Mouse (Mus musculus) thymus, postnatal 0 days (tissue): ENCODE measurements around the gene Pitx2. TPM values are rescaled to one million over a fixed set of nuclear protein-coding genes. Genes with fewer than 3 reads are reported as not detected.

ENCODE experiments used
- DNase-seq: peaks from one replicate; pipeline ENCODE4 v3.0.0-alpha.2; 2015; ENCODE audit warnings: low spot score
- polyA plus RNA-seq: library from polyadenylated mRNA; unstranded; fragments of >200 nt; fragmentation: Nextera tagmentation; extraction: Ambion mirVana; gene quantifications from 2 replicates; pipeline ENCODE4 v1.2.1, GENCODE M21; 2015

Pitx2 gene
- polyA plus RNA-seq, 1 experiment from 2014 or later = 0.20 TPM

DNA sequence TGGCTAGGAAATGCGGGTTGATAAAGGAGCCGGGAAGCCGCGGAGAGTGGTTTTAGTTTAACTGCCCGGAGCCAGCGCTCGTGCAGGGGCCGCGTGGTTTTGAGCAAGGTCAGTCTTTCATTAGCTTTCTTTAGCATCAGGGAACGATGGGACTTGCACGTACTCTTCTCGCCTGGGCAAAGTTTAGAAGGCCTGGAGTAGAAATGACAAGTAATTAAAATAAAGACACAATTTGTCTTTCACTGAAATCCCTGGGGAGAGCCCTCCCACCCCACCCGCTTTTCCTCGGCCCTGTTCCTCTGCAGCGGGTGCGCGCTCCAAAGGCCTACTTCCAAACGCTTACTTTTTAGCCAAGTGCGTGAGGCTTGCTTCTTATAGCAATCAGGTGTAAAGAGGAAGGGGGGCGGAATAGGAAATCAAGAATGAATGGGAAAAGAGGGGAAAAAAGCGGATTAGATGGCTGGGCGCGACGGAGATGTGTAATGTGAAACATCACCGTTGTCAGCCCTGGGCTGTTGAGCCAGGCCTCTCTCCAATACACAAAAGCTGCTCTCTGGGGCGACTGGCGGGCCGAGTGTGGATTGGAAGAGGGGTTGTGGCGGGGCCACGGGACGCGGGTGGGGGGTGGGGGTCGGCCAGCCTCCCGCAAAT is 17.4 kb downstream of the Pitx2 start:
- DNase-seq = no peak

DNA sequence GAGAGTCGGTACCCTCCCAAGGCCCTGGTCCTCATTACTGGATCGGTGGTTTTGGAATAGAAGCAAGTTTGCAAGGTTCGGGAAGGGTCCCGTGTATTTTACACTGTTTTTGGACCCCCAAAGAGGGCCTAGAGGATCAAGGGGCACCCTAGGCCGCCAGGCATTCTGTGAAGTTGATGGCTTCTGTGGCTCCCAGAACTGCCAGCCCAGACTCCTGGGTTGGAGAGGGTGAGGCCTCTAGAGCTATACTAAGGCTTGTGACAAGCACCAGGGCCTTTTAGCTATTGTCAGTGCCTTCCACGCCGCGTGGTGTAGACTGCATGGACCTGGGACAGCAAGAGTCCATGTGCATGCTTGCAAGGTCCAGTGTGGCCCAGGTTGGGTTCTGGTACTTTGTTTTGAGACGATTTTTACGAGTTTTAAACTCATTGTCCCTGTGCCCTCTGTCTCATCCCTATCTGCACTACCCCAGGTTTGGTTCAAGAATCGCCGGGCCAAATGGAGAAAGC is 18.2 kb downstream of the Pitx2 start:
- no peak for DNase-seq

DNA sequence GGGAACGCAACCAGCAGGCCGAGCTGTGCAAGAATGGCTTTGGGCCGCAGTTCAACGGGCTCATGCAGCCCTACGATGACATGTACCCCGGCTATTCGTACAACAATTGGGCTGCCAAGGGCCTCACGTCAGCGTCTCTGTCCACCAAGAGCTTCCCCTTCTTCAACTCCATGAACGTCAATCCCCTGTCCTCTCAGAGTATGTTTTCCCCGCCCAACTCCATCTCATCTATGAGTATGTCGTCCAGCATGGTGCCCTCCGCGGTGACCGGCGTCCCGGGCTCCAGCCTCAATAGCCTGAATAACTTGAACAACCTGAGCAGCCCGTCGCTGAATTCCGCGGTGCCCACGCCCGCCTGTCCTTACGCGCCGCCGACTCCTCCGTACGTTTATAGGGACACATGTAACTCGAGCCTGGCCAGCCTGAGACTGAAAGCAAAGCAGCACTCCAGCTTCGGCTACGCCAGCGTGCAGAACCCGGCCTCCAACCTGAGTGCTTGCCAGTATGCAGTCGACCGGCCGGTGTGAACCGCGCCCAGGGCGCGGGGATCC is 18.8 kb downstream of the Pitx2 start:
- no peak for DNase-seq

DNA sequence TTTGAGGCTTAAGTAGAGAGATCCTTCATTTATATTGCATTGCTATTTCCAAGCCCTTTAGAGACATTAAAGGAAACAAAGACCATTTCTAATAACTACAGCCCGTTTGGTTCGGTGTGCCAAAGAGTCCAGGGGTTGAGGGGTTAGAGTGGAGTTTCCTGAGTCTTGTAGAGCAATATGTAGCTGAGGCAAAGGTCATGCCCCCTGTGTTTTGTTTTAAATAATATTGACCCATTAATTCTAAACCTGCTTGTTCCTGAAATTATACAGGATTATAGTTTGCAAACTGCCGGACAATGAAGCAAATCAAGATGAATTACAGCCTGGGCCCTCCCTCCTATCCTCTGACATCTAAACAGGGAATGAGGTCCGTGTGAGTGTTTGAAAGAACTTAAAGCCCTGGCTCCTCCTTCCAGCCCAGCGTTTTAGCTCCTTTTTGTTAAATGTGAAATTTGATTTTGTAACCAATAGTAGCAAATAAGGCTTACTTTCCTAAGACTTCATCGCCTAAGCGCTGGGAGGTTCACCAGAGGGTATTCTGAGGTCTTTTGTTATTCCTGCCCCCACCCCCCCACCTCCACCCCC is 20.5 kb downstream of the Pitx2 start:
- DNase-seq = no peak

DNA sequence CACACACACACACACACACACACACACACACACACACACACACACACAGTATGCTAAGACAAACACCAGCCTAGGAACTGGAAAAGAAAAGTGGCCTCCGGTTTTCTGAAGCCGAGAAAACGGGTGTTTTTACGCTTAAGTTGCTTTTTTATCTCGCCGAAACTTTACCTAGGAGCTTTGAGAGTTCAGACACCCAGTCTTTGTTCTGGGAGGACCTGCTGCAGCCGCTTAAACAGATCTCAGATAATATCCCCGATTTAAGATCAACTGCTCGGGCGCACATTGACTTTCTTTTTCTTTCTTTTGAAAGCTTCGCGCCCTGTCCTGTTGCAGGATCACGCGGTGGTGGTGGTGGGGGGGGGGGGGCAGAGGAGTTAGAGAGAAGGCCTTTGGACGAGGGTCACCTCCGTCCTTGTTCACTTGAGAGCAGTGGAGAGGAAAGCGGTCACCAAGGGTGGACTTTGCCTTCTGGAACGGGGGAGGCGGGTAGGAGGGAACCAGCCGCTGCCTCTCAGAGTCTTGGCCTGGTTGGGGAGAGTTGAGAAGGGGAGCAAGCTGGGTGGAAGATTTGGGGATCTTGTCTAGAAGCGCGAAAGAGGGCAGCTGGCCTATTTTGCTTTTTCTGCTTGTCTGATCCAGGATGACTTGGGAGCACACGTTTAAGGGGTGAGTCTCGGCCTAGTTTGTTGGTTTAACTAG is 21.2 kb downstream of the Pitx2 start:
- DNase-seq = no peak

DNA sequence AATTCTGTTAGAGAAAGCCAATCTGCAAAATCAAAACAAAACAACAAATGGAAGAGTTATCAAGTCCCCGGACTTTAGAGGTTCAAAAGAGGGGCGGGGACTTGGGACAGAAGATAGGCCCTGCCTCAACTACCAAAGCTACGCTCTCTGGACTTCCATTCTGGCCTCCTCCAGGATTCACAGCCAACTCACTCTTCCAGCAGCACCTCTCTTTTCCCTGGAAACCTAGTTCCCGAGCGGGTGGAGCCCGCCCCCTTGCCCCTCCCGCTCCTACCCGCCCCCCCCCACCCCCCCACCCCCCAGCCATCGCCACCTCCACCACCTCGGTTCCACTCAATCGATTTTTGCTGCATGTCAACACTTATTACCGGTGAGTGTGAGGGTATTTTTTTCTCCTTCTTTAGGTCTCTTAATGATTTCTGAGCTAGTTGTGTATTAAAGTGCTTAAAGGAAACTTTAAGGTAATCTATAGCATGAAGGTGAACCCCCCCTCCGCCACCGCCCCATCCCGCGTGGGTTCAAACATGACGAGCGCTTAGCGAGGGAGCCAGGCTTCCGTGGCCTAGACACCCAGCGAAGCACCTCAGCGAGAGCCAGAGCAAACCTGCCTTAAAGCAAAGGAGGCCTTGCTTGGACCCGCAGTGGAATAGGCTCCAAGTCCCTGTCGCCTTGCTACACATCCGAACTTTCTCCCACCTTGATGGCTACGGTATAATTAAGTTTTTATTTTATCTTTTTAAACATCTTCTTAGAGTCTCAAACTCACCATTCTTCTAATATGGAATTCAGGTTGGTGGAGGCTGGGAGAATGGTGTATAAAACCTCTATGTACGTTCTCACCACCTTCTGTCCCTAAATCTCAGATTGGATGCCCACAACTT is 21.9 kb downstream of the Pitx2 start:
- no peak for DNase-seq

DNA sequence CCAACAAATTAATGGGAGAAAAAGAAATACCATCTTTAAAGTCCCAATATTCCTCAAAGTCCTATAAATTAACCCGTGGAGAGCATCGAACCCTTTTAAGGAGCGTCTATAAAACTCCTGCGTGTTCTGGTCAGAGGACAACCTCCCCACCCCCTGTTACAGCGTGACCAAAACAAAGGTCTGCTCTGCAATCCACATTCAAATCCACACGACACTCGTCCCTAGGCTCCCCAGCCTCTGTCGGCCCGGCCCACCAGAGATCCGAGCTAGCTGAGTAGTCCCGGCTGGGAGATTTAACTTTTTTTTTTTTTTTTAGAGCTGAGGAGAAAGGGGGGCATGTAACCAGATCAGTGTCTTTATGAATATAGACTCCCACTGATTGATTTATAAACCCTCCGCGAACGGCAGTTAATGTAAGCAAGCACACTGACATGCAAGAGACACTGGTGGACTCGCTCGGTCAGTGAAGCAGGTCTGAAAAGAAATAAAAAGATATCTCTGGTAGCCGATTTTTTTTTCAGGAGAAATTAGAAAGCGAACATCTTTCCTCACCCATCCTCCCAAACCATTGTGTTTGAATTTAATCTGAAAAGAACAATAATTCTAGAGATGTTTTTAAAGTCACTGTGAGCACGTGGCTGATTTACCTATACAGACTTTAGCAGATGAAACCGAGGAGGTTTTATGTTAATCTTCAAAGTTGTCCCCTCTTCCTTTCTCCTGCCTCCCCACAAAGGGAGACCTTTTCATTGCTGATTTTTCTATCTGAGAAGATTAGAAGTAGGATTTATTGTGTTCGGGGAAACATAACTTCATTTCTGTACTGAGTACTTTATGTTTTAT is 23.0 kb downstream of the Pitx2 start:
- no peak for DNase-seq

DNA sequence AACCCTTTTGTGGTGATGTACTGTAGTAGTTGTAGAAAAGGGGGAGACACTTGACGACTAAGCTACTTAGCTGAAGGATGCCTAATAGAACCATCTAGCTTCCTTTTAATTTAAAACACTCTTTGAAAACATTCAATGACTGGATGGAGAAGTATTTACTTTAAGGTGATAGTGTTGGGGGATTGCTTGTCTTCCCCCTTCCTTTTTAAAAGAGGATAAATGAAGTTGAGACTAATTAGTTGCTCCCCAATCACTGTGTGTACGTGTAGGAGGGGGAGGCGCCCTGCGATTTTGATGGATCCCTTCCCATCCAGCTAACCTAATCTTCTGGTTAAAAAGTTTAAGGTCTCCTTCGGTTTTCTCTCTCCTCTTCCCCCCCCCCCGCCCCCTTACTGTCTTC is 23.7 kb downstream of the Pitx2 start:
- no peak for DNase-seq

DNA sequence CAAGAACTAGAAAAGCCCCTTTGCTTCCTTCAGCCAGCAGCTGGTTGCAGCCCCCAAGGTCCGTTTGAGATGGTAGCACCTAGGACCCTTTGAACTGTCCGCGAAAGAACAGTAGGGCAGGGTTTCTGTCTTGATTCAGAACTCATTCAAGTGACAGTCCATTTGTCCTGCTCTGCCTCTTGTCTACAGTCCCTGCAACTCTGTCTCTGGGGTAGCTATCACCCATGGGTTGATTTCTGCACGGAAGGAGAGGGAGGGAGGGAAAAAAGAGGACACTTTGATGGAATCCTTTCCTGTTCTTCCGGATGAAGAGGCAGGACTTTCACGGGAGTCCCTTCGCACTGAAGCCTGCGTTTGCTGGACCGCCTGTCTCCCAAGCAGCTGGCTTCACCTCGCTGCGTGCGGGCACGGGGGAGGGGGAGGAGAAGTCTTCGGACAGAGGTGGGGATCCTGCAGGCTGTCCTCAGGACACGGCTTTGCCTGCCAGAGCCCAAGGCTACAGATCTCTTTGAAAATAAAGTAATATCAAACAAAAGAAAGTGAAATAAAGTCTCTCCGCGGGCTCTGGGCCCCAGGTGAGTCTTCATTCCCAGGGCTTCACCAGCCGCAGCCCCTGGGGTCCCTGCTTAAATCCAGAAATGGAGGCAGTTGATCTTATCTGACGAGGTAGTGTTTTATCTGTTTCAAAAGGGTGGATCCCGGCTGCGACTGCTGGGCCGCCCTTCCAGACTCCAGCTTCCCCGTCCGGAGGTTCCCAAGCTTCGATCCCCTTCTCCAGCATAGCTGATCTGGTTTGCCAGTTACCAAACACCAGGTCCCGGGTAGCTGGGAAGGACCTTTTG is 24.5 kb downstream of the Pitx2 start:
- DNase-seq = no peak

DNA sequence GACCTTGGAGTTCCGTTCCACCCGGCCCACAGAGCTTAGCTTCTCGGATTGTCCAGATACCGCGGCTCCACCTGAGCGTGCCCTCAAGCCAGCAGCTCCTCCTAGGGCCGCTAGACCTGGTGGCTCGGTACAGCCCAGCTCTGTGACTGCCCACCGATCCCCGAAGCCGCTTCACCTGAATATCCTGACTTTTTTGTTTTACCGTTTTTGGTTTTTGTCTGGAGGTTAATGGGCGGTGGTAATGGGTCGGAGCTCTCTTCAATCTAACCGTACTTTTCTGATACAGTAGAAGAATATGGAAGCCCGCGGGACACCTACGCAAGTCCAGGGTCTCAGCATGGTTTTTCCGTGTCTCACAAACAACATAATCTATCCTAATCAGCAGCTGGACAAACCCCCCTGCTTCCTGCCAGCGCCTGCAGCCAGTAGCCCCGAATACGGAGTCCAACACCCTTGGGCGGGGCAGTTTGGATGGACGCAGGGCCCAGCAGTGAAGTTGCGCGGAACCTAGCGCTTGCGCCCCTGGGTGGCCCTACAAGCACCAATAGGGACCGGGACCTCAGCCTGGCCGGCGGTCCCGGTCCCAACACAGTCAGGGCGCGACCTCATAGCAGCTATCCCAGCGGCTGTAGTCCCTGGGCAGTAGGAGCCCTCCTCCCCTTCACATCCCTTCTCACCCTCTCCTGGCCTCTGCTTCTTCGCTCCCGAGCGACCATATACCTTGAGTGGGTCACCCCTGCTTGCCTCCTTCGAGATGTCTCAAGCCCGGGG is 25.3 kb downstream of the Pitx2 start:
- no peak for DNase-seq

DNA sequence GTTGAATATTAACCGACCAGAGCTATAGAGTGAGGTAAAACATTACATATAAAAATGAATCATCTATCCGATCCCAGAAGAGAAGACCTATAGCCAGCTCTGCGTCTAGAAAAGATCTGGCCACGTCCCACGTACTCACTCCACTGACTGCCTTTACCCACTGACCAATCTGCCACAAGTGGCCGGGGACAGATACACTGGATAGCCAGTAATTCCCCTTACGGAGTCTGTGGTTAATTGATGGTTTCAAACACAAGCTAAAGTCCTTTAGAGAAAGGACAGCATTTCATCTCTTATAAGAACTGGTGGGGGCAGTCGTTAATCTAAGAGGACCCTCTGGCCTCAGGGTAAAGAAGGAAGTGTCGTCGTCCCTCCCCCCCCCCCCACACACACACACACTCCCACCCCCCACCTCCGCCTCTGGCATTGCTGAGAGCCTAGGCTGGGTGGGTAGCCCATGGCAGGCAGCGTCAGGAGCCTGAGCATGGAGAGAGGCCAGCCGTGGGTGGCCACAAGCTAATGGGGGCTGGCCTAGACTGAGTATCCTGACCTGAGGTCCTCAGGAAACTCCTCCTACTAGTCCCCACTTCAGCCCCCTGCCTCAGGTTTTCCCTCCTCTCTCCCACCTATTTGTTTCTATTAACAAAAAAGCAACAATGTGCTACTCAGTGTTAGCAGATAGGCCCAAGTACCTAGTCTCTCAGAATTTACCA is 26.1 kb downstream of the Pitx2 start:
- no peak for DNase-seq

DNA sequence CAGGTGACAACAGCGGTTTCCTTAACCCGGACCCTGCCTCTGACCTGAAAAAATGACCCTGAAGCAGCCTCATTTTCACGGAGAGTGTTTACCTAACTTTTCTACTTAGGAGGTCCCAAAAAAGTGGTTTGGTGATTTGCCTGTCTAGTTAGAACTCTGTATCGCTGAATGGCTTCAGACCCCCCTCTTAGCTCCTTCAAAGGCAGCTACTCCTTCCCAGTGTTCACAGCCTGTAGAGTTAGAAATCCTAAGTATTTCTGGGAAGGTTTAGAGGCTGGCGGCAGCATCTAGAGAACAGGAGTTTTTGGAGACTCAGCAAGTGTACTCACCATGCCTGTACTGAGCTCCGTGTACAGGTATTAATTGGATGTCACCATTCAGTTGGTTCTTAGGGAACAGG is 27.0 kb downstream of the Pitx2 start:
- DNase-seq = no peak

DNA sequence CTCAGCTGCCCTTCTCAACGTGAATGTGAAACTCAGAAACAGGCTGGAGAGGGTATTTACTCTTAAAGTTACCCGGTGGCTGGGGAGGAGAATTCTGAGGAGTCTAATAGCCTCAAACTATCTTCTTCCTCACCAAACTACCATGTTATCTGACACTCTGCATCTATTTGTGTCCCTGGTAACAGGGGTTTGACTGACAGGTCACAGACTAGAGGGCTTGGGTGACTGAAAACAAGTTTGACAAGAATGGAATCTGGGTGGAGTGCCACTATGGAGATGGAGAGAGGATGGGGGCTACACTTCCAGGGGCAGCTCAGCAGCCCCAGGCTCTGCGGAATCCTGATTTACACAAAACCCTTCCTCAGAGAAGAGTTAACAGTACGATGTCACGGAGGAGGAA is 27.7 kb downstream of the Pitx2 start:
- DNase-seq = no peak

DNA sequence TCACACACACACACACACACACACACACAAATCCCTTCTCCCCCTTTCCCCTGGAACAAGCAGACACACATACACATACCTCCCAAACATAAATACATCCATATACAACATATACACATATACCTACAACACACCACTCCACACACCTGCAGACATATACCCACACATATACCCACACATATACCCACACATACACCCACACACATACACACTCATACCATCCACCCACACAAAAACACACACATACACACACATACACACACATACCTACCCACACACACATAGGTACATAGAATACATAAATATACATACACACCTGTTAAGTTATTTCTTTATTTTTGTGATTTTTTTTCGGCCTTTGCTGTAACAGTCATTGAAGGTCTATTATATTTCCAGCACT is 38.3 kb downstream of the Pitx2 start:
- no peak for DNase-seq

DNA sequence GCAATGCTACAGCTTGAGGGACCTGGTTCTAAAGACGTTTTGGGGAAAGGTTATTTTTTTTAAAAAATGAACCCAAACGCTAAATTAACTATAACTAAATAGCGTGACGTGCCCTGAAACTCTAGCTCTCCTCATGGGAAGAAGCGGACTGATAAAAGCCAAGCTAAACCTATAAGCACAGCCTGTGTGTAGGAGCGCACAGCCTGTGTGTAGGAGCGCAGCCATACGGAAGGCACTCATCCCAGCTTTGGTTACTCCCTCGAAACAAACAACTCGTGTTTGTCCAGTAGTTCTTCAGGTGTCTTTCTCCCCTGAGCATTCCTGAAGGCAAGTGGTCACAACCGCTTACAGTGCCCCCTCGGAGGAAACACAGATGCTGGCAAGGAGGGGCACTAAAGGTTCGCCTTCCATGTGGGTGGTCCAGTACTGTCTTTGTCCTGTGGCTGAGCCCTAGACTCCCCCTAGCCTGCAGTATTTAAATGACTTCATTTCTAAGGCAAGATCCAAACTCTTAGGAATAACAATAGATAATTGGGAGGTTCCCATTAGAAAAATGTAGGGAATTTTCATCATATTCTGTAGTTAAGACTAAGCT is 39.1 kb downstream of the Pitx2 start:
- DNase-seq = no peak

DNA sequence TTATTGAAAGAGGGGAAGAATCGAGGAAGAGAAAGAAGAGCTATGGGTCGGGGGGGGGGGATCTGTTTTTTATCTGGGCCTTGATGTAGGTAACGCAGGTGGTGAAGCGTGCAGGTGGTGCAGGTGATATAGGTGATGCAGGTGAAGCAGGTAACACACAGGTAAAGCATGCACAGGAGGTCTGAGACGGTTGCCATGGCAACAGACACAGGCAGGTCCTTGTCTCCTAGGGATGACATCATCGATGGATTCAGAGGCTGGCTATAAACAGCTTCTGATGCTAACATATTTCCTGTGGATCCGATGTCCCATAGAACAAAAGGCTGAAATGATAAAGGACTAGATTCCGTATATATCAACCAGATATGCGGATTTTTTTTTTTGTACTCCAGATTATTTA is 51.3 kb downstream of the Pitx2 start:
- no peak for DNase-seq

DNA sequence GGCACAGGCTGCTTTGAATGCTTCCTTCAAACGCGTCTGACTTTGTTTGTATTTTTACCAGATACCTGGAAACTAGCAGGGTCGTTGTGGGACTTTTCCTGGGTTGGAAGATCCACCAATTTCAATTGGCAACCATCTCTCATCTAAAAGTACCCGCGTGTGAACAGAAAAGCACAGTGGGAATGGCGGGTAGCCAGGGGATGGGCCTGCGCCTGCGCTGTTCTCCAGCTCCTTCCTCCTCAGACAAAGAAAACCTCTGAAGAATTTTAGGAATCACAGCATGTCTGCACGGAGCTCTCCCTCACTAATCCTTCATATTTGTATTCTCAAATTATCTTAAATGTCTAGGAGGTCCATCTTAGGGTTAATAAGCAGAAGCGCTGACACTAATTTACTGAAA is 54.6 kb downstream of the Pitx2 start:
- no peak for DNase-seq

DNA sequence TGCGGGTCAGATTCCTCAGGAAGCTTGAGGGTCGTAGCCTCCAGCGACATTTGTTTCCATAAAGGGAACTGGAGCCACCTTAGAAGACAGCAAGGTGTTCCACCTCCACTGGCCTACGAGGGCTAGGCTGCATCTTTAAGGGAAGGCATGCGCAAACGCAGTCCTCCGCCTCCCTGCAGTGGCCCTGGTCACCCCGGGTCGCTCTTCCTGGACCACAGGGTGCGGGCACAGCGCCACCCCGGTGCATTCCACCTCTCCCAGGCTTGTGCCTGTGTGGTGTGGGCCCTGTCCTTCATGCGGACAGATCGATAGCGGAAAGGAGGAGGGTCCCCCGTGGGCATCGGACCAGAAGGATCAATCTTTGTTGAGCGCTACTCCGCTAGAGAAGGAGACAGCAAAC is 56.6 kb downstream of the Pitx2 start:
- no peak for DNase-seq
